Mouse (Mus musculus) erythroblast, adult 5-6 weeks (primary cell): ENCODE data around the gene Xkr8. TPM values are rescaled to one million over a fixed set of nuclear protein-coding genes. Genes with fewer than 3 reads are reported as not detected.
"Not testable (repeated sequence)": the region's sequence is repeated elsewhere in the genome, so short reads cannot be mapped to it uniquely, and the experiment has no call there.

Source experiments
- ATAC-seq: replicated peaks from 2 replicates; pipeline ENCODE4 v1.8.0; 2016; ENCODE audit warnings: moderate number of reproducible peaks, mild to moderate bottlenecking, moderate TSS enrichment, inconsistent platforms; ENCODE audit not compliant: poor library complexity, low FRiP score, severe bottlenecking
- total RNA-seq, 2 experiments: library from RNA; stranded (forward) in 1 of 2; stranded (reverse) in 1 of 2; fragments of 150-400 nt in 1 of 2; fragments of 200-764, 138-1000 nt in 1 of 2; gene quantifications; 2 replicates each; pipeline versions ENCODE4 v1.2.3 to v1.2.4; 2015 to 2017; ENCODE audit warnings: low replicate concordance in 2 of 2

Xkr8 gene
- total RNA-seq, 2 experiments from 2014 or later, result 0.43 to 1.9 TPM

GRCm38 (mm10) chr4:132743992-132744911 lies 11.9 kb upstream of the Xkr8 start:
- ATAC-seq, result no peak

- no peak for ATAC-seq
Observed at GRCm38 (mm10) chr4:132741491-132741890, 9.1 kb upstream of the Xkr8 start.

- not testable (repeated sequence) for ATAC-seq
Observed at GRCm38 (mm10) chr4:132737154-132737553, 4.8 kb upstream of the Xkr8 start.

- ATAC-seq, result no peak
Observed at GRCm38 (mm10) chr4:132735894-132736293, 3.5 kb upstream of the Xkr8 start.

- ATAC-seq, result no peak
Observed at GRCm38 (mm10) chr4:132735389-132735788, 3.0 kb upstream of the Xkr8 start.

- ATAC-seq, result no peak
Observed at GRCm38 (mm10) chr4:132734766-132735165, 2.4 kb upstream of the Xkr8 start.

GRCm38 (mm10) chr4:132733071-132733770 lies 875 bp upstream of the Xkr8 start:
- no peak for ATAC-seq

GRCm38 (mm10) chr4:132731616-132732015 lies 730 bp downstream of the Xkr8 start:
- no peak for ATAC-seq

- no peak for ATAC-seq
Observed at GRCm38 (mm10) chr4:132728233-132728632, 4.1 kb downstream of the Xkr8 start.

- no peak for ATAC-seq
Observed at GRCm38 (mm10) chr4:132718251-132718650, 14.1 kb downstream of the Xkr8 start.

GRCm38 (mm10) chr4:132713181-132713580 lies 19.2 kb downstream of the Xkr8 start:
- no peak for ATAC-seq

- ATAC-seq, result no peak
Observed at GRCm38 (mm10) chr4:132706885-132707284, 25.5 kb downstream of the Xkr8 start.

- ATAC-seq, result no peak
Observed at GRCm38 (mm10) chr4:132702076-132702475, 30.3 kb downstream of the Xkr8 start.

GRCm38 (mm10) chr4:132693366-132693765 lies 39.0 kb downstream of the Xkr8 start:
- no peak for ATAC-seq

GRCm38 (mm10) chr4:132689634-132690033 lies 42.7 kb downstream of the Xkr8 start:
- no peak for ATAC-seq

GRCm38 (mm10) chr4:132676771-132677539 lies 55.4 kb downstream of the Xkr8 start:
- peak; percentile 77 for ATAC-seq
